Mouse (Mus musculus) lung, postnatal 25 days (tissue): Measurements from ENCODE around the gene Zfp507.

Experiments used
- DNase-seq: peaks from one replicate; pipeline ENCODE4 v3.0.0; 2022; ENCODE audit warnings: low spot score

Gene Zfp507

DNA sequence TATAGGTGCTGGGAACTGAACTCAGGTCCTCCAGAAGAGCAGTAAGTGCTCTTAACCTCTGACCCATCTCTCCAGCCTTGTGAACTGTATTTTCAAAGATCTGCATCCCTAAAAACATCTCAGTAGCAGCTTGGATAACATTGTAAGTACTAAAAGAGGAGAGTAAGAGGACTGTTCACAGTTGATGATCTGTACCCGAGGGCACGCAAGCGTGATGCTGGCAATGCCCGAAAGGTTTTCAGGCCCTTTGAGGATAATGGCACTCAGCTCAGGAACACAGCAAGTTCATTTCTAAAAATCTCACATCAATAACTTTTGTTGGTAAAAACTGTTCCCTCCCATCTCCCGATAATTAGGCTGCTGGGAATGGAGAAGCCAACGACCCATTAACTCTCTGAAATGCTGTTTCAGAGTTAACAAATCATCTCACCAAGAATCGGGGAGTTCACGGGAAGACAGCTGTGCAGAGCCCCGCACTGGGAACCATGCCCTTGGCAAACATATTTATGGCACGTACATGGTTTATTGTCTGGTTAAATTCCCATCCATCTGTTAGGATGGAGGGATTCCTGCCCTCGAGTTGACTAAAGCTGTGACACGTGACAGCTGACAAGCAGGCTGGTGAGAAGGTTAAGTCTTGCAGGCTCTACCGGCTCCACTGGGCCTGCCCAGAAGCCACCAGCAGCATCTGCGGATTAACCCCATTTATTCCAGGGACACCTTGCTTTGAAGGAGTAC lies 69.3 kb downstream of the Zfp507 start:
- no peak for DNase-seq

DNA sequence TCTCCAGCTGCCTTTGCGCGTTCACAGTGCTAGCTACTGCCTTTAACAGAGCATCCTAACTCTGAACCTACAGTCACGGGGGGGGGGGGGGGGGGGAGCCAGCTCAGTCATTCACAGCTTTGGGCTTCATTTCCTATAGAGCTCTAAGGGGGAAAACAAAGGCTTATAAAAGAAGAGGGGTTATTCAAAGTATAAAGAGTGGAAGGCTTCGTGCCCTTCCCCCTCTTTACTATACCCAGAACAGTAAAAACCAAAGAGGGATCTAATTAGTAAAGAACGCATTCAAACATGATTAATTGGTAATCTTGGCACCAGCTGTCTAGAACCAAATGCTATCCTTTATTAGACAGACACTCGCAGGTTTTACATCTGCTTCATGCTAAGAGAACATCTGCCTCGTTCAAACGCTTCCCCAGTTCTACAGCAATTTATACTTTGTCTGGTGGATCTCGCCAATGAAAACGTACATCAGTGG lies 70.2 kb downstream of the Zfp507 start:
- no peak for DNase-seq

DNA sequence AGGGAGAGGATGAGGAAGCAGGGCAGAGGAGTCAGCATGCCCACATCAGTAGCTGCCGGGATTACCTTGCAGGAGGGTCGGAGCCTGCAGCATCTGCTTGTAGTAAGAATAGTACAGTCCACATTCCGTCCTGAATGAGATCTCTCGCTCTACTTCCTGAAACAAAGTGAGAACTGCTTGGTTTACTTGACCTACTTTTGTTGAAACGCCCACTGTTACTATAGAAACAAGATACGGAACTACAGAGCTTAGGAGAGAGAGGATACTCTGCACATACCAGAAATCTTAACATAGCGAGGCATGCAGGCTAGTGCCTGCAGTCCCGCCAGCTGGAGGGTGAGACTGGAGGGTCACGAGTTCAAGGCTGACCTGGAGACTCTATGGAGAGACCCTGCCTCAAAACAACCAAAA lies 73.2 kb downstream of the Zfp507 start:
- DNase-seq = peak; percentile 68

DNA sequence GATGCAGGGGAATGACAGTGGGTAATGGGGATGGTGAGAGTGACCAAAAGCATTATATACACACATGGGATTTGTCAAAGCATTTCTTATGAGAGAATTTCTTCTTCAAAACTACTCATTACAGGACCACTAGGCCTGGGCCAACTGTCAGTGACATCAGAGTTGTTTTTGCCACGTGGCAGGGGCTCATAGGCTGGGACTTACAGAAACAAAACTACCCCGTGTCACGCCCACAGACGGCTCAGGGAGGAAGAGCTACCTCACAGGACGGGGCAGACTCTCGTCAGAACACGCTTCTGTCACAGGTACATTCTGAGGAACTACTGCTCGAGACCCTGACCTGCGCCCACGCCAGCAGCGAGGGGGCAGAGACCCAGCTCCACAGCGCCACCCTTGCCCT lies 74.4 kb downstream of the Zfp507 start:
- DNase-seq = no peak

DNA sequence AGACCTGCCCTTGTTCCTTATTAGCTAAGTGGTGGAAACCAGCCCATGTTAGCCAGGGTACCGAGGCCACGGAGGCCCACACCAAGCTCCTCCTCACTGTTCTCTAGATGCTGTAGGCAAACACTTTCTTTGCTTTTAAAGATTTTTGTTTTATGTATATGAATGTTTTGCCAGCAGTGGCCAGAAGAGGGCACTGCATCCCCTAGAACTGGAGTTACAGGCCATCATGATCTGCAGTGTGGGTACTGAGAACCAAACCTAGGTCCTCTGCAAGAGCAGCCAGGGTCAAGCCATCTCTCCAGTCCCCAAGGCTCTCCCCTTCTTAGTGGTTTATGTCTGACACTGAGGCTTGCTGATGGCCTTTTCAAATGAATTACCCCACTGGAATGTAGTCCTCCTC lies 79.8 kb downstream of the Zfp507 start:
- no peak for DNase-seq
